26 mouse cellular contexts compared by ENCODE assay signal in the genomic region with DNA sequence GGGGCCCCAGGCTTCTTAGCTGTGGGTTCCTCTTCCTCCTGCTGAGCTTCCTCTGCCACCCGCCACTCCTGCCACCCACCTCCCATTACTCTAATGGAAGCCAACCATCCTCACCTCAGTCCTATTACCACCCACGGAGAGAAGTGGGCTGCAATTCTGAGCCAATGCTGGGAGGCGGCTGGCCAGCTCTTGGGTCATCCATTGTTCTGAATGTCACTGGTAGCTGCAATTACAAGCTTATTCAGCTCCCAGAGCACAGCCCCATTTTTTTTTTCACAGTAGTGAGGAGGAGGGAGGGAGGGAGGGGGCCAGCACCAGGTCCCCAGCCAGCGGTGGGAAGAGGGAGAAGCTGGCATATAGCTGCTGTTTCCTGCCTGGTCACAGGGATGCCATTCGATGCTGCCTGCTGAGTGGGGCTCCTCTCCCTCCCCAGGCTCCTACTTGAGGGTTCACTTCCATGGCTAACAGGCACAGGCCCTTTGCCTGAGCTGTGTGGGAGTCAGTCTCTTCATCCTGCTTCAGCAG. TPM values are rescaled to one million over a fixed set of nuclear protein-coding genes. Genes with fewer than 3 reads are reported as not detected.
DNase-seq lines count a peak whose midpoint lies in the region; ATAC-seq and TF ChIP-seq lines count a peak whose summit lies in the region.
"Had no signal": no experiment of that assay in that cellular context is flagged by ENCODE, and none has a peak within 500 bp of the region (broad histone marks: within the 10 kb centered on the region; RNA-seq: fewer than 3 reads in every experiment).

No protein-coding gene starts in this region.

- H3K27ac ChIP-seq in forebrain, embryonic 10.5 days, result 0 out of 2 replicates have a peak overlapping the region, but pooled peaks have one; percentile 15
- no peak overlapping the region for H3K27ac ChIP-seq in forebrain, embryonic 16.5 days (ENCODE audit: low read length)
- no peak overlapping the region for H3K27ac ChIP-seq in midbrain, embryonic 15.5 days
- no peak overlapping the region for H3K27ac ChIP-seq in midbrain, embryonic 11.5 days (ENCODE audit: low read depth, low read length)
- no peak overlapping the region for H3K27ac ChIP-seq in hindbrain, postnatal 0 days
- H3K27ac ChIP-seq: embryonic facial prominence, embryonic 12.5 days; heart, embryonic 13.5 days; kidney, embryonic 15.5 days; limb, embryonic 15.5 days; liver, embryonic 15.5 days; stomach, embryonic 15.5 days had no signal

- no peak overlapping the region for H3K4me3 ChIP-seq in forebrain, embryonic 10.5 days
- H3K4me3 ChIP-seq in forebrain, embryonic 16.5 days (replicated peaks; ENCODE audit: low read length), result no peak overlapping the region
- no peak overlapping the region for H3K4me3 ChIP-seq in midbrain, embryonic 15.5 days
- no peak overlapping the region for H3K4me3 ChIP-seq in midbrain, embryonic 11.5 days (ENCODE audit: low read depth, low read length)
- H3K4me3 ChIP-seq in hindbrain, postnatal 0 days (ENCODE audit: low read length), result no peak overlapping the region
- H3K4me3 ChIP-seq: embryonic facial prominence, embryonic 12.5 days; erythroblast, embryonic 14.5 days; heart, embryonic 13.5 days; kidney, embryonic 15.5 days; limb, embryonic 15.5 days; liver, embryonic 15.5 days; stomach, embryonic 15.5 days had no signal

- H3K27me3 ChIP-seq in forebrain, embryonic 10.5 days (ENCODE audit: poor library complexity, severe bottlenecking), result no peaks in the 10 kb centered on the region
- H3K27me3 ChIP-seq in forebrain, embryonic 16.5 days (replicated peaks; ENCODE audit: control insufficient read depth, insufficient read depth, low read length), result no peaks in the 10 kb centered on the region
- H3K27me3 ChIP-seq in midbrain, embryonic 15.5 days (replicated peaks), result no peaks in the 10 kb centered on the region
- no peaks in the 10 kb centered on the region for H3K27me3 ChIP-seq in midbrain, embryonic 11.5 days (ENCODE audit: control insufficient read depth, insufficient read depth, low read length)
- H3K27me3 ChIP-seq in hindbrain, postnatal 0 days (ENCODE audit: insufficient read depth, low read length), result no peaks in the 10 kb centered on the region
- H3K27me3 ChIP-seq: embryonic facial prominence, embryonic 12.5 days; kidney, embryonic 15.5 days; limb, embryonic 15.5 days; liver, embryonic 15.5 days; stomach, embryonic 15.5 days had no signal

- no peaks in the 10 kb centered on the region for H3K36me3 ChIP-seq in forebrain, embryonic 10.5 days (replicated peaks)
- no peaks in the 10 kb centered on the region for H3K36me3 ChIP-seq in forebrain, embryonic 16.5 days (ENCODE audit: control insufficient read depth, insufficient read depth)
- H3K36me3 ChIP-seq in midbrain, embryonic 15.5 days (replicated peaks), result no peaks in the 10 kb centered on the region
- no peaks in the 10 kb centered on the region for H3K36me3 ChIP-seq in midbrain, embryonic 11.5 days (ENCODE audit: control insufficient read depth, insufficient read depth, low read length)
- no peaks in the 10 kb centered on the region for H3K36me3 ChIP-seq in hindbrain, postnatal 0 days (ENCODE audit: insufficient read depth, low read length)
- H3K36me3 ChIP-seq: embryonic facial prominence, embryonic 12.5 days; heart, embryonic 13.5 days; kidney, embryonic 15.5 days; limb, embryonic 15.5 days; liver, embryonic 15.5 days; stomach, embryonic 15.5 days had no signal

- DNase-seq in forebrain, embryonic 10.5 days (ENCODE audit: extremely low spot score, low spot score), result no peak
- DNase-seq in midbrain, embryonic 11.5 days (ENCODE audit: low spot score, missing footprints), result no peak
- DNase-seq in hindbrain, postnatal 0 days (ENCODE audit: low spot score), result peak; percentile 7
- no peak for DNase-seq in urinary bladder, adult 2 months (ENCODE audit: low spot score)
- DNase-seq: adrenal gland, postnatal 10 days; cerebellum, adult 11 months; cerebellum, postnatal 10 days; gastrocnemius, postnatal 14 days; heart, adult 18-20 months; kidney, postnatal 4 days; thymus, adult 2 months had no signal

- peaks cover 9% of the 10 kb centered on the region for H3K4me1 ChIP-seq in forebrain, embryonic 10.5 days
- no peaks in the 10 kb centered on the region; the same call in 1 of the 2 replicates for H3K4me1 ChIP-seq in forebrain, embryonic 16.5 days (replicated peaks; ENCODE audit: control insufficient read depth, insufficient read depth, low read length)
- H3K4me1 ChIP-seq in midbrain, embryonic 15.5 days, result no peaks in the 10 kb centered on the region
- H3K4me1 ChIP-seq in midbrain, embryonic 11.5 days (ENCODE audit: control insufficient read depth, insufficient read depth, low read length), result no peaks in the 10 kb centered on the region
- H3K4me1 ChIP-seq in hindbrain, postnatal 0 days (ENCODE audit: insufficient read depth, low read length), result no peaks in the 10 kb centered on the region; the same call in 1 of the 2 replicates
- H3K4me1 ChIP-seq: heart, embryonic 13.5 days; kidney, embryonic 15.5 days; limb, embryonic 15.5 days; liver, embryonic 15.5 days; stomach, embryonic 15.5 days had no signal

- no peak overlapping the region for H3K9ac ChIP-seq in forebrain, embryonic 16.5 days (replicated peaks; ENCODE audit: low read depth, low read length)
- H3K9ac ChIP-seq in midbrain, embryonic 15.5 days, result no peak overlapping the region
- H3K9ac ChIP-seq in midbrain, embryonic 11.5 days (ENCODE audit: low read length), result no peak overlapping the region
- H3K9ac ChIP-seq in hindbrain, postnatal 0 days (replicated peaks; ENCODE audit: low read length), result no peak overlapping the region
- H3K9ac ChIP-seq: embryonic facial prominence, embryonic 12.5 days; heart, embryonic 13.5 days; kidney, embryonic 15.5 days; limb, embryonic 15.5 days; liver, embryonic 15.5 days; stomach, embryonic 15.5 days had no signal

- WGBS in forebrain, embryonic 10.5 days, result 13% methylated on average over 5 of the region's 5 CpGs
- WGBS in forebrain, embryonic 16.5 days, result 6% methylated on average over 5 of the region's 5 CpGs
- WGBS in midbrain, embryonic 15.5 days, result 17% methylated on average over 5 of the region's 5 CpGs
- 24% methylated on average over 5 of the region's 5 CpGs for WGBS in midbrain, embryonic 11.5 days
- 18% methylated on average over 5 of the region's 5 CpGs for WGBS in hindbrain, postnatal 0 days

- H3K4me2 ChIP-seq in forebrain, embryonic 16.5 days (ENCODE audit: low read length), result no peak overlapping the region
- H3K4me2 ChIP-seq in midbrain, embryonic 15.5 days, result no peak overlapping the region
- no peak overlapping the region for H3K4me2 ChIP-seq in midbrain, embryonic 11.5 days
- H3K4me2 ChIP-seq in hindbrain, postnatal 0 days (ENCODE audit: low read depth, low read length), result no peak overlapping the region
- H3K4me2 ChIP-seq: embryonic facial prominence, embryonic 12.5 days; heart, embryonic 13.5 days; kidney, embryonic 15.5 days; limb, embryonic 15.5 days; liver, embryonic 15.5 days; stomach, embryonic 15.5 days had no signal

- TF ChIP-seq CTCF in hindbrain, postnatal 0 days (IDR thresholded peaks at IDR 0.05; ENCODE audit: low read depth), result no peak

- no peaks in the 10 kb centered on the region for H3K9me3 ChIP-seq in forebrain, embryonic 10.5 days
- H3K9me3 ChIP-seq in forebrain, embryonic 16.5 days (ENCODE audit: control insufficient read depth, low read length), result no peaks in the 10 kb centered on the region
- no peaks in the 10 kb centered on the region for H3K9me3 ChIP-seq in midbrain, embryonic 15.5 days
- no peaks in the 10 kb centered on the region for H3K9me3 ChIP-seq in midbrain, embryonic 11.5 days (ENCODE audit: control insufficient read depth, low read length)
- H3K9me3 ChIP-seq in hindbrain, postnatal 0 days (ENCODE audit: low read length), result no peaks in the 10 kb centered on the region
- H3K9me3 ChIP-seq: embryonic facial prominence, embryonic 12.5 days; heart, embryonic 13.5 days; kidney, embryonic 15.5 days; limb, embryonic 15.5 days; liver, embryonic 15.5 days; stomach, embryonic 15.5 days had no signal

- ATAC-seq in forebrain, embryonic 16.5 days, result no peak
- ATAC-seq in midbrain, embryonic 15.5 days (replicated peaks), result peak; percentile 32; the same call in 1 of the 2 replicates
- no peak for ATAC-seq in midbrain, embryonic 11.5 days (ENCODE audit: low FRiP score)
- ATAC-seq in hindbrain, postnatal 0 days, result no peak
- ATAC-seq in inflammation-experienced regulatory T-cells, adult 6 months, result no peak
- ATAC-seq in CD4-positive, CD25-positive, alpha-beta regulatory T cell, adult 4 months, result no peak
- ATAC-seq: activated CD4-positive, CD25-positive, alpha-beta regulatory T cell, adult 4 months; intestine, embryonic 16.5 days; lung, postnatal 0 days had no signal

RNA-seq across cellular contexts. Expression of a gene that starts 32.7 kb away (rescaled TPM):
- 0.09 and 0.20 TPM in 2 replicates for polyA plus RNA-seq in forebrain, embryonic 10.5 days (2016; fragmentation: Nextera tagmentation; extraction: Ambion mirVana)
- polyA plus RNA-seq in forebrain, embryonic 16.5 days (2015; fragmentation: Nextera tagmentation; extraction: Ambion mirVana), result 3.9 and 6.2 TPM in 2 replicates
- 12.4 and 13.7 TPM in 2 replicates for polyA plus RNA-seq in midbrain, embryonic 15.5 days (2015; fragmentation: Nextera tagmentation; extraction: Ambion mirVana)
- polyA plus RNA-seq in midbrain, embryonic 11.5 days (2014; fragmentation: Nextera tagmentation; extraction: Ambion mirVana), result 0.72 and 0.88 TPM in 2 replicates
- 48.2 and 53.1 TPM in 2 replicates for total RNA-seq in hindbrain, postnatal 0 days (2014; rRNA removed)
- polyA plus RNA-seq in hindbrain, postnatal 0 days (2015; fragmentation: Nextera tagmentation; extraction: Ambion mirVana), result 10.6 and 10.7 TPM in 2 replicates
- polyA plus RNA-seq in urinary bladder, adult 2 months (2012; rRNA removed), result 0.06 and 0.09 TPM in 2 replicates
- polyA plus RNA-seq in inflammation-experienced regulatory T-cells, adult 6 months (2017; shearing (Covaris generic)), result not detected
- not detected for polyA plus RNA-seq in CD4-positive, CD25-positive, alpha-beta regulatory T cell, adult 4 months (2017; shearing (Covaris generic))
- total RNA-seq: megakaryocyte, adult 5-6 weeks had no signal
- polyA plus RNA-seq: activated CD4-positive, CD25-positive, alpha-beta regulatory T cell, adult 4 months; erythroblast, embryonic 14.5 days; heart, embryonic 13.5 days; liver, embryonic 15.5 days; lung, postnatal 0 days had no signal
